Mouse (Mus musculus): ENCODE measurements around the gene Slc16a11. TPM values are rescaled to one million over a fixed set of nuclear protein-coding genes. Genes with fewer than 3 reads are reported as not detected.

The Slc16a11 gene
- polyA plus RNA-seq, 1 experiment from 2014 or later, result 1.2 TPM

DNA sequence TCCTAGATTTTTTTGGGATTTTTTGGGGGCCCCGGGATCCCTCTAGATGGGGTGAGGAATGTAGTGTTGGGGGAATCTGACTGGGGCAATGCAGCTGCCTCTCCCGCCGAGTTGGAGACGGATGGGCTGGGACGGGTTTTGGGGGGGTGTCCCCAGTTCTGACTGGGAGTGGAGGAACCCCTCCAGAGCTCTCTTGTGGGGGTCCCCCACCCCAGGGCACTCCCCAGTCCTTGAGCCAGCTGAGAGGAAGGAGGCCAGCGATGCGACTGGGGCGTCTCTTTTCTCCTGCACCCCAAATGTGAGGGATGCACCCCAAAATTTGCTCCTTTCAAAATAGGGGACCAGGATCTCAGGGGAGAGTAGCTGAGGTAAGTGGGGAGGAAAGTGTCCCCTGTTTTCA, 20.5 kb downstream of the Slc16a11 start:
- Histone ChIP-seq H3K36me3 (replicated peaks) (peaks cover 25% of the 10 kb centered on the region), H3K27me3 (ENCODE audit: poor library complexity, severe bottlenecking) (peaks cover 42% of the 10 kb centered on the region), H3K4me1 (peaks cover 73% of the 10 kb centered on the region), H3K9me3 (no peaks in the 10 kb centered on the region), H3K27ac (peak overlapping the region; percentile 87), H3K4me3 (peak overlapping the region; percentile 50)
- WGBS, result 47% methylated on average over 8 of the region's 8 CpGs
- DNase-seq (ENCODE audit: extremely low spot score, low spot score), result no peak

GRCm38 (mm10) chr11:70234037-70234436, 21.5 kb downstream of the Slc16a11 start:
- Histone ChIP-seq H3K4me3 (no peak overlapping the region), H3K27ac (peak overlapping the region; percentile 58), H3K27me3 (ENCODE audit: poor library complexity, severe bottlenecking) (peaks cover 31% of the 10 kb centered on the region), H3K9me3 (no peaks in the 10 kb centered on the region), H3K36me3 (replicated peaks) (peaks cover 25% of the 10 kb centered on the region), H3K4me1 (peaks cover 76% of the 10 kb centered on the region)
- WGBS, result 61% methylated on average over 5 of the region's 5 CpGs
- no peak for DNase-seq (ENCODE audit: extremely low spot score, low spot score)

- WGBS, result 89% methylated on average over 8 of the region's 8 CpGs
- Histone ChIP-seq H3K27ac (no peak overlapping the region), H3K27me3 (ENCODE audit: poor library complexity, severe bottlenecking) (peaks cover 27% of the 10 kb centered on the region), H3K9me3 (no peaks in the 10 kb centered on the region), H3K36me3 (replicated peaks) (peaks cover 25% of the 10 kb centered on the region), H3K4me3 (no peak overlapping the region; the same call in 1 of the 2 replicates), H3K4me1 (peaks cover 76% of the 10 kb centered on the region)
- DNase-seq (ENCODE audit: extremely low spot score, low spot score), result no peak
These were observed 21.9 kb downstream of the Slc16a11 start for GRCm38 (mm10) chr11:70234497-70234896.

DNA sequence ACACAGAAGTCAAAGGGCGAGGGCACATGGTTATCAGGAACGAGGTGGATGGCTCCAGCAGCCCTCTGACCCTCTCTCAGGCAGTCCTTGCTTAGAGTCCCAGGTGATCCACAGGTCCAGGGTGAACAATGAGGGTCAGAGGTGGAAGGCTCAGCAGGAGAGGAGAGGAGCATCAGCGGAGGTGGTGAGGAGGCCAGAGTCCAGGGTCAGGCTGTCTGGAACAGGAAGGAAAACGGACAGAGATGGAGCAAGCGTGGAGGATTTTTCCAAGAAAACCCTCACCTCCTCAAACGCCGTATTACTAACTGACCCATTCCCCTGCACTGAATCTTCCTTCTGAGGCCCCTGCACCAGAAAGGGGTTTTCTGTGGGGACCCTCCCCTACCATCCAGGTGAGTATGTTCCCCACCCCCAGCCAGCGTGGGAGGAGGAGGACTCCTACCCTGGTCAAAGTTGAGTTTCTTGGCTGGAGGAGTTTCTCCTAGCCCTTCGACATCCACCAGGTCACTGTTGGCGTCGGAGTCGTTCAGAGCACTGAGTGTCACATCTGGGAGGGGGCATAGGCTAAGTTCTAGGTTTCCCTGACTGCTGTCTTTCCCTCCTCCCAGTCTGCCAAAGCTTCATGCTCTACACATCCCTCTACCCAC, 22.8 kb downstream of the Slc16a11 start:
- peaks cover 72% of the 10 kb centered on the region for H3K4me1 ChIP-seq
- H3K4me3 ChIP-seq, result peak overlapping the region; percentile 7; the same call in 1 of the 2 replicates
- peaks cover 18% of the 10 kb centered on the region for H3K27me3 ChIP-seq (ENCODE audit: poor library complexity, severe bottlenecking)
- peaks cover 25% of the 10 kb centered on the region for H3K36me3 ChIP-seq (replicated peaks)
- no peaks in the 10 kb centered on the region for H3K9me3 ChIP-seq
- WGBS, result 93% methylated on average over 12 of the region's 12 CpGs
- DNase-seq (ENCODE audit: extremely low spot score, low spot score), result no peak
- H3K27ac ChIP-seq, result no peak overlapping the region

GRCm38 (mm10) chr11:70236717-70237116, 24.2 kb downstream of the Slc16a11 start:
- no peak for DNase-seq (ENCODE audit: extremely low spot score, low spot score)
- H3K9me3 ChIP-seq, result no peaks in the 10 kb centered on the region
- peaks cover 25% of the 10 kb centered on the region for H3K36me3 ChIP-seq (replicated peaks)
- peak overlapping the region; percentile 94 for H3K4me3 ChIP-seq
- peak overlapping the region; percentile 94 for H3K27ac ChIP-seq
- peaks cover 5% of the 10 kb centered on the region for H3K27me3 ChIP-seq (ENCODE audit: poor library complexity, severe bottlenecking)
- WGBS, result 62% methylated on average over 7 of the region's 7 CpGs
- peaks cover 73% of the 10 kb centered on the region for H3K4me1 ChIP-seq

- H3K9me3 ChIP-seq, result no peaks in the 10 kb centered on the region
- DNase-seq (ENCODE audit: extremely low spot score, low spot score), result peak; percentile 97
- H3K4me3 ChIP-seq, result peak within 1 kb of the TSS; percentile 94
- H3K27ac ChIP-seq, result peak within 1 kb of the TSS; percentile 94
- peaks cover 25% of the 10 kb centered on the region for H3K36me3 ChIP-seq (replicated peaks)
- WGBS, result under 1% methylated on average over 70 of the region's 70 CpGs
- no peaks in the 10 kb centered on the region for H3K27me3 ChIP-seq (ENCODE audit: poor library complexity, severe bottlenecking)
- H3K4me1 ChIP-seq, result peaks cover 66% of the 10 kb centered on the region
These were observed 25.1 kb downstream of the Slc16a11 start, which contains the start of gene 0610010K14Rik for GRCm38 (mm10) chr11:70237457-70238167. TSS of gene 0610010K14Rik (minus strand) at chr11:70237914.

- no peak for DNase-seq (ENCODE audit: extremely low spot score, low spot score)
- Histone ChIP-seq H3K9me3 (no peaks in the 10 kb centered on the region), H3K27ac (peak overlapping the region; percentile 94), H3K27me3 (ENCODE audit: poor library complexity, severe bottlenecking) (no peaks in the 10 kb centered on the region), H3K4me3 (peak overlapping the region; percentile 94), H3K4me1 (peaks cover 54% of the 10 kb centered on the region), H3K36me3 (replicated peaks) (peaks cover 24% of the 10 kb centered on the region)
- WGBS, result 16% methylated on average over 23 of the region's 23 CpGs
These were observed 26.3 kb downstream of the Slc16a11 start for GRCm38 (mm10) chr11:70238591-70239440.

GRCm38 (mm10) chr11:70239541-70240279, 27.2 kb downstream of the Slc16a11 start, which contains the start of the genes Gm21988 and Rnasek:
TSS of gene Gm21988 (minus strand) at chr11:70239830.
TSS of gene Rnasek (minus strand) at chr11:70239842.
- H3K27ac ChIP-seq, result peak within 1 kb of the TSS; percentile 94
- H3K4me1 ChIP-seq, result peaks cover 46% of the 10 kb centered on the region
- no peaks in the 10 kb centered on the region for H3K9me3 ChIP-seq
- H3K27me3 ChIP-seq (ENCODE audit: poor library complexity, severe bottlenecking), result 0 out of 2 replicates have a peak, but pooled peaks cover 2% of the 10 kb centered on the region
- H3K4me3 ChIP-seq, result peak within 1 kb of the TSS; percentile 94
- DNase-seq (ENCODE audit: extremely low spot score, low spot score), result peak; percentile 84
- WGBS, result 0% methylated on average over 32 of the region's 35 CpGs
- peaks cover 15% of the 10 kb centered on the region for H3K36me3 ChIP-seq (replicated peaks)

DNA sequence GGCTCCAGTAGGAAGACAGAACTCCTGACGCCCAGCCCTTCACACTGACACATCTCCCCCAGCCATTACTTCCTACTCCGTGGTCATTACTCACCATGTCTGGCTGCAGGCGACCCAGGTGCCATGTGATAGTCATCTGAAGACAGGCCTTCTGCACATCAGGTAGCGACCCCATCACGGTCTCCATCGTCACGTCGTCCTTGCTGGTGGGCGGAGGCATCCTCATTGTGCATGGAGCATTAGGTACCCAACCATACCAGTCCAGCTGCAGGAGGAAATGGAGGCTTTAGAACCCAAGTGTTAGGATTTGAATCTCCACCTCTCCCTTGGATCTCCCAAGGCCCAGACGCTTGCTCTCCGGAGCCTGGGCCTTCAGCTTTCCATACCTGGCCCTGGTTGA, 30.0 kb downstream of the Slc16a11 start:
- peaks cover 26% of the 10 kb centered on the region for H3K4me1 ChIP-seq
- H3K36me3 ChIP-seq (replicated peaks), result no peaks in the 10 kb centered on the region
- no peak overlapping the region for H3K4me3 ChIP-seq
- WGBS, result 72% methylated on average over 11 of the region's 11 CpGs
- 0 out of 2 replicates have a peak, but pooled peaks cover 10% of the 10 kb centered on the region for H3K27me3 ChIP-seq (ENCODE audit: poor library complexity, severe bottlenecking)
- H3K27ac ChIP-seq, result no peak overlapping the region
- H3K9me3 ChIP-seq, result no peaks in the 10 kb centered on the region
- no peak for DNase-seq (ENCODE audit: extremely low spot score, low spot score)

DNA sequence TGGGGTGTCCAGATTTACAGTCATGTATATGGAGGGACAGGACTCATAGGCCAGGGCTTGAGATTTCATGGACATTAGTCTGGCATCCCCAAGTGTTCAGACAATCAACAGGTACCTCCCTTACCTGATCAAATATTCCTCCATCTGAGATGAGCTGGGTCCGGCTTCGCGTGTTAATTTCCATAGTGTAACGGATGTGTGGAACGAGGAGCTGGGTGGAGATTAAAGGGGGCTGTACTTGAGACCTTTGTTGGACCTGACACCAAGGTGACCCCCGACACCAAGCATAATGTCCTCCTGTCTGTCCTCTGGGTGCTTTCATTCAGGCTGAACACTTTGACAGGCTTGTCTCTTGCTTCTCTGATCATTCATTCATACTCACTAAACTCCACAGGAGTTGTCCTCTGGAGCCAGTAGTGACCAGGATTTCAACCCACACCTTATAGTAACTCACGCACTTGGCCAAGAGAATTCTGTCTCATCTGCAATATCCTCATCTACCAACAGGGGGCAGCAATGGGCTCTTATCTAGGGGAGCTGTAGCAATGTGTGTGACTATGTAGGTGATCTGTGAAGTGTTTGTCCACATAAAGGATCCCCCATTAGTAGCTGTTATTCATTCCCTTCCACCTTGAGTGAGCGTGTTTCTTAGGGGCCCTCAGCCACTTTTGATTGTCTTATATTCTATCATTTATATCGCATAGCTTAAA, 34.7 kb downstream of the Slc16a11 start:
- Histone ChIP-seq H3K4me3 (no peak overlapping the region), H3K36me3 (replicated peaks) (no peaks in the 10 kb centered on the region), H3K27ac (no peak overlapping the region), H3K4me1 (no peaks in the 10 kb centered on the region), H3K9me3 (no peaks in the 10 kb centered on the region), H3K27me3 (ENCODE audit: poor library complexity, severe bottlenecking) (peaks cover 30% of the 10 kb centered on the region)
- WGBS, result 57% methylated on average over 9 of the region's 9 CpGs
- peak; percentile 61 for DNase-seq (ENCODE audit: extremely low spot score, low spot score)

GRCm38 (mm10) chr11:70250150-70250549, 37.6 kb downstream of the Slc16a11 start:
- no peaks in the 10 kb centered on the region for H3K9me3 ChIP-seq
- no peak for DNase-seq (ENCODE audit: extremely low spot score, low spot score)
- H3K27me3 ChIP-seq (ENCODE audit: poor library complexity, severe bottlenecking), result peaks cover 53% of the 10 kb centered on the region
- WGBS, result 75% methylated on average over 11 of the region's 11 CpGs
- no peak overlapping the region for H3K27ac ChIP-seq
- no peaks in the 10 kb centered on the region for H3K36me3 ChIP-seq (replicated peaks)
- H3K4me1 ChIP-seq, result peaks cover 15% of the 10 kb centered on the region
- no peak overlapping the region for H3K4me3 ChIP-seq
